Comparison of ENCODE assay signal across 11 mouse cellular contexts in the genomic region with DNA sequence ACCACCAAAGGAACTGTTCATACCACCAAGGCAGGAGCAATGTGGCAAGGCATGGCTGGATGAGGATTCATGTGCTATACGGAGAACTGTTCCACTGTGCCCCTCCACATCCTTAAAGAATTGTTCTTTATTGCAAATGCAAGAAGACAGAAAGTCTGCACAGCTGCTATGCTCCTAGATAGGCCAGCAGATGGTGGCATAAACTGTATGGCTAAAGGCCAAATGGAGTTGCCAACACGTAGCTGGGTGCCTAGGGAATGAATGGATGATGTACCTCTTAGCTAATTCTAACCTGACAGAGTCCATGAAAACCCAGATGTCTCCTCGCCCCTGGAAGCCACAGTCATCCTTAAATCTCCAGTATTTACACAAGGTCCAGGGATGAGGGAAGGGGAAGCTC.
DNase-seq lines count a peak whose midpoint lies in the region; ATAC-seq and TF ChIP-seq lines count a peak whose summit lies in the region.
"Had no signal": no experiment of that assay in that cellular context is flagged by ENCODE, and none has a peak within 500 bp of the region (broad histone marks: within the 10 kb centered on the region; RNA-seq: fewer than 3 reads in every experiment).

No protein-coding gene starts in this region.

- WGBS in kidney, embryonic 14.5 days = 64% methylated on average over 3 of the region's 3 CpGs
- WGBS in forebrain, postnatal 0 days = 32% methylated on average over 3 of the region's 3 CpGs

- H3K9me3 ChIP-seq in kidney, embryonic 14.5 days (ENCODE audit: control insufficient read depth, low read length) = no peaks in the 10 kb centered on the region
- no peaks in the 10 kb centered on the region for H3K9me3 ChIP-seq in forebrain, postnatal 0 days (ENCODE audit: low read length)
- H3K9me3 ChIP-seq: G1E had no signal

- H3K27ac ChIP-seq in kidney, embryonic 14.5 days (ENCODE audit: low read depth, low read length) = no peak overlapping the region
- H3K27ac ChIP-seq in forebrain, postnatal 0 days (ENCODE audit: low read depth, low read length) = no peak overlapping the region; the same call in 1 of the 2 replicates

- peak; percentile 4 for DNase-seq in kidney, postnatal 10 days
- DNase-seq in forebrain, postnatal 0 days = peak; percentile 61
- peak; percentile 20 for DNase-seq in layer of hippocampus, adult 9-10 months (ENCODE audit: low spot score)
- peak; percentile 38 to 57 for DNase-seq in right cerebral cortex, adult 2 months (ENCODE audit: low spot score in 2 of 2)
- DNase-seq in ovary, adult 18-20 months (ENCODE audit: low spot score) = no peak
- DNase-seq in urinary bladder, postnatal 4 days (ENCODE audit: low spot score in 2 of 2) = no peak
- no peak for DNase-seq in thymus, postnatal 0 days (ENCODE audit: low spot score)
- DNase-seq: kidney, postnatal 25 days had no signal

- ATAC-seq in kidney, embryonic 14.5 days (ENCODE audit: low FRiP score, low TSS enrichment) = no peak
- ATAC-seq in forebrain, postnatal 0 days = peak; percentile 86

- no peak overlapping the region for H3K9ac ChIP-seq in kidney, embryonic 14.5 days (ENCODE audit: low read depth, low read length)
- H3K9ac ChIP-seq in forebrain, postnatal 0 days = no peak overlapping the region

- no peaks in the 10 kb centered on the region for H3K36me3 ChIP-seq in kidney, embryonic 14.5 days (ENCODE audit: control insufficient read depth, insufficient read depth, low read length)
- H3K36me3 ChIP-seq in forebrain, postnatal 0 days (ENCODE audit: insufficient read depth) = no peaks in the 10 kb centered on the region
- H3K36me3 ChIP-seq: G1E had no signal

- H3K4me3 ChIP-seq in kidney, embryonic 14.5 days (ENCODE audit: low read length) = no peak overlapping the region
- no peak overlapping the region for H3K4me3 ChIP-seq in forebrain, postnatal 0 days (ENCODE audit: low read depth, low read length)
- H3K4me3 ChIP-seq: erythroblast, embryonic 14.5 days had no signal

- peak; percentile 27; the same call in 1 of the 2 replicates for TF ChIP-seq CTCF in forebrain, postnatal 0 days (IDR thresholded peaks at IDR 0.05; ENCODE audit: low read depth)

- H3K4me1 ChIP-seq in kidney, embryonic 14.5 days (ENCODE audit: control insufficient read depth, insufficient read depth, low read length) = no peaks in the 10 kb centered on the region
- no peaks in the 10 kb centered on the region for H3K4me1 ChIP-seq in forebrain, postnatal 0 days (ENCODE audit: insufficient read depth)

- H3K4me2 ChIP-seq in kidney, embryonic 14.5 days (replicated peaks; ENCODE audit: low read depth, low read length) = no peak overlapping the region
- no peak overlapping the region for H3K4me2 ChIP-seq in forebrain, postnatal 0 days (ENCODE audit: low read depth)

- H3K27me3 ChIP-seq in kidney, embryonic 14.5 days (ENCODE audit: control insufficient read depth, insufficient read depth, low read length) = no peaks in the 10 kb centered on the region
- H3K27me3 ChIP-seq in forebrain, postnatal 0 days (ENCODE audit: insufficient read depth, low read length) = no peaks in the 10 kb centered on the region

Comparison
In these comparisons a context has a peak if more than half of its experiments do, and no peak if none do; other contexts are left out.
1. DNase-seq: peak in kidney, postnatal 10 days (single experiment), forebrain, postnatal 0 days (single experiment), layer of hippocampus, adult 9-10 months (single experiment) and right cerebral cortex, adult 2 months (2 of 2); none in ovary, adult 18-20 months (single experiment), urinary bladder, postnatal 4 days (0 of 2) and thymus, postnatal 0 days (single experiment).